Mouse (Mus musculus): Measurements from ENCODE around the gene Gja6.

The Gja6 gene

DNA sequence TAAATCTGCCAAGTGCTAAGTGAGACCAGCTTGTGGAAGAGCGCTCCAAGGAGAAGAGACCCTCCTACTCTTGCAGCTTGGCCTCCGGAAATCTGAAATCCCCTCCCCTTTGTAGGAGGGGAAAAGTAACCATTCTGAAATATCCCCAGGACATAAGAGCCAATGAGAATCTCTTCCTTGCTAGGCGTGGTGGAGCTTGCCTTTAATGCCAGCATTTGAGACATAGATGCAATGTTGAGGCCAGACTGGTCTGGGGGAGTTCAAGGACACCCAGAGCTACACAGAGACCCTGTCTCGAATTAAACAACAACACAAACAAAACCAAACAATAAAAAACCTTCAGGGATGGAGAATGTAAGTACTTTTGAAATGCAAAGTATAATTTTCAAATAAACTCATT, at the start of gene Gja6:
Gene Gja6 (minus strand): TSS at position 101 of the 400 bp plus-strand sequence.
- DNase-seq (ENCODE audit: low spot score in 2 of 2) = no peak

DNA sequence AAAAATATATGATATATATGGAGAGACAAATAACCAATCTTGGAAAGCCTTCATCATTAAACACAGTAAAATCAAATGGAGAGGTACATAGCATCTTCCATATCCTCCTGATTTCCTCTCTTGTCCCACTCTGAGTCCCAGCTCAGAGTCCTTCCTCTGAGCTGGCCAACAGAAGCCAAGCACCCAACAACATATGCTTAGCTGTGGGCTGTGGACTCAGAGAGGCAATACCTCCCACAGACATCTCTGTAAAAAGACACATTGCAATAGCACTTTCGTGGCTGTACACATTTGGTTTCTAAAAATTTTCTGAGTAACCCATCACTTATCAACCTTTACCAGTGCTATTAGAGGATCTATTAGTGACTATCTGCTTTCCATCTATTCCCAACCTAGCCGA, 42.7 kb upstream of the Gja6 start:
- DNase-seq (ENCODE audit: low spot score in 2 of 2) = peak in 1 of 2 experiments; percentile 3

DNA sequence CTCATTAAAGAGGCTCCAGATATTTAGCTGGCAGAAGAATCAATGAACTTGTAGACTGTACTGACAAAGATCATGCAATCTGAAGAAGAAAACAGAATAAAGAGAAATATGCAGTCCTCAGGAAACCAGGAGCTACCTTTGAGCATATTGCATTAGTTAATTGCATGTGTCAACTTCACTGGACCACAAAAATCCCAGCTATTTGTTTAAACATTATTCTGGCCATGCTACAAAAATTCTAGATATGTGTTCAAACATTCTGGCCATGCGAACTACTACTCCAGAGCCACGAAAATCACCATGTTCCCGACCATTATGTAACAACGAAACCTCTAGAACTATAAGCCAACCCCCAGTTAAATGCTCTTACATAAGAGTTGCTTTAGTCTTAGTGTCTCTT, 37.9 kb upstream of the Gja6 start:
- no peak for DNase-seq (ENCODE audit: low spot score in 2 of 2)

DNA sequence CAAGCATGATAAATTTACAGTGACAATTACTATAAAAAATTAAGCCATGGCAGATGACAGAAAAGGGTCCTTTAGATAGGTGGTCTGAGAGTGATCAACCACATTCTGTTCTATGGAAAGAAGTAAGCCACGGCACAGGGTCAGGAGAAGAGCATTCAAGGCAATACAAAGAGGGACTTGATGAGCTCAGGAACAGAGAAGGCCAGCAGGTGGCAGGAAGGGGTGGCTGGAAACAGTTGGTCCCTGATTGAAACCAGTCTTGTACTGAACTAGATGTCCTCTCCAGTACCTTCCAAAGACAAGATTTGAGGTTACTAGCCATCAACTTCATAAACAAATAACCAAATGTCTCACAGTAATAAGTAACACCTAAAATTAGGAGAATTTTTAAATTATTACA, 28.7 kb upstream of the Gja6 start:
- no peak for DNase-seq (ENCODE audit: low spot score in 2 of 2)

DNA sequence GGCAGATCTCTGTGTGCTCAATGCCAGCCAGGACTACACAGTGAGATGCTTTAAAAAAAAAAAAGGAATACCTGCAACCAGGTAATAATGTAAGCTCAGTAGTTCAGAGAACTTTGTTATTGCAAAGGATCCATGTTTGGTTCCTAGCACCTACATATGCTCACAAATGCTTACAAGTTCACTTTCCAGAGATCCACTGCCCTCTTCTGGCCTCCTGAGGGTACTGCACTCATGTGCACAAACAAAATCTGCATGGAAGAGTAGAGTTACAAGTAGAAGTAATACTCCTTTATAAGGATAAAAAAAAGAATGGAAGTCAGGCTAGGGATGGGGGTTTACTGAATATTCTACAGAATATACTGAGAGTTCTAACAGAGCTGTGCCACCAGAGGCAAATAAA, 23.8 kb upstream of the Gja6 start:
- DNase-seq (ENCODE audit: low spot score in 2 of 2) = no peak

DNA sequence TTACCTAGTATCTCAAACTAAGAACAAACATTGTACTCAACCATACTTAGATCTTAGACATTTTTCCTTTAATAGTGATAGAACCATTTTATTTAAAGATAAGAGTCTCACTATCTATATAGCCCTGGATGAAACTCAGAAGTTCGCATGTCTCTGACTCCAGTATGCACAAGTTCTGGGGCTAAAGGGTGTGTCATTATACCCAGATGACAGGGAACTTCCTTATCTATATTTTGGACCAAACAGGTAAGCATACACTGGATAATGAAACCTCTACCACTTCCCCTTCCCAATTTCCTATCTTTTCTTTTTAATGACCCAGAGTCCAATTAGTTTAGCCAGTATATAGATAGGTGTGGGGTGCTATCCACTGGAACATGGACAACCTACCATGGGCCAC, 22.0 kb upstream of the Gja6 start:
- no peak for DNase-seq (ENCODE audit: low spot score in 2 of 2)

DNA sequence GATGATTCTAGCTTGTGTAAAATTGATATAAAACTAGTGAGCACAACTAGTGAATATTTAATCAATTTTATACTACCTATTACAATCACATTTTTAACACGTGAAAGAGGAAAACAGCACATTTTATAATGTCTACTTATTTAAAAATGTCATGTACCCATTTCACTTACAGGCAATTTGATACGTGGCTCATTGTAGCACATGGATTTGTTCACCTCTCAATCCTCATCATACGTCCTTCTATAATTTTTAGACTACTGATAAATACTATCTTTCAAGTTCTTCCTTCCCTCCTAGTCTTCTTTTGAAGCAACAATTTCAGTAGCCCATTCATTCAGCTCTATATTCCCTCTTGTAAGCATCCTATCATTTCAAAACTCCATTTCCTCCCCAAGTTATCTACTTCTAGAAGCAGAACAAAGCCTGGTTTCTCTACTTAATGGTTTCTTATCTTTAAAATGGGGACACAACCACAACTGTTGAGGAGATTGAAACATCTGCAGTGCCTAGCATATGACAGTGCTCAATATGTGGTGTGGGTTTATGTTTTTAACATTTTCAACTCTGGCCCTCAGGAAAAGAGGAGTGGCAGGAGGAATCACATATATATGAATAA, 12.3 kb upstream of the Gja6 start:
- DNase-seq (ENCODE audit: low spot score in 2 of 2) = no peak

DNA sequence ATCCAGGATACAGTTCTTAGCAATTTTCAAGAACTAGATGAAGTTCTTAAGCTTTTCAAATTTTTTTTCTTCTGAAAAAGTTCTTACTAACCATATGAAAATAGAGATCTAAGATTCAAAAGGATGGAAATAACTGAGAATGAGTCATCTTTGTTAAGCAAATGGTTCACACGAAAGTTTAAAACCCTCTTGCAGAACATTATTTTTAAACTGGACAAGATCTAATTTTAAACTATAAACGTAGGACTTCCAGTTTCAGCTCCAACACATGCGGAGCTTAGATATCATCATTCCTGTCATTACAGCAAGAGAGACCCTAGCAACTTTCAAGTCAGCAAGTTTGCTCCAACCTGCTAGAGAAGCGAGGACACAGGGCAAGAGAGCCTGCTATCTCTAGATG, 375 bp downstream of the Gja6 start:
- no peak for DNase-seq (ENCODE audit: low spot score in 2 of 2)

DNA sequence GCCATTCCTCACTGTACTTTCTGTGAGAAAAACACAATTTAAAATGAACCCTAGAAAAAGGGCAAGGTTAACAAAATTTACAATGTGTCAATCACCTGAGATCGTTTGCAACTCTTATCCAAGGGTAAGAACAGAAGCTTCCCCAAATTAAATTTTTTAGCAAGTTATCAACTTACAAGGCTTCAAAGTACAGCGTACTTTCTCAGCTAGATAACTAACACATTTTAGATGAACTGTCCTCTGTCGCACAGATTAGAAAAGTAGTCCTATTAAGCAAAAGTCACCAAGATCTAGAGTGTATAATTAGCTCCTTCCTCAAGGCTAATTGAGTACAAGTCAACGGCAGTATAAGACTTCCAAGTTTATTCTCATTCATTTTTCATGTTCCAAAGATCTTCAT, 939 bp downstream of the Gja6 start:
- no peak for DNase-seq (ENCODE audit: low spot score in 2 of 2)

DNA sequence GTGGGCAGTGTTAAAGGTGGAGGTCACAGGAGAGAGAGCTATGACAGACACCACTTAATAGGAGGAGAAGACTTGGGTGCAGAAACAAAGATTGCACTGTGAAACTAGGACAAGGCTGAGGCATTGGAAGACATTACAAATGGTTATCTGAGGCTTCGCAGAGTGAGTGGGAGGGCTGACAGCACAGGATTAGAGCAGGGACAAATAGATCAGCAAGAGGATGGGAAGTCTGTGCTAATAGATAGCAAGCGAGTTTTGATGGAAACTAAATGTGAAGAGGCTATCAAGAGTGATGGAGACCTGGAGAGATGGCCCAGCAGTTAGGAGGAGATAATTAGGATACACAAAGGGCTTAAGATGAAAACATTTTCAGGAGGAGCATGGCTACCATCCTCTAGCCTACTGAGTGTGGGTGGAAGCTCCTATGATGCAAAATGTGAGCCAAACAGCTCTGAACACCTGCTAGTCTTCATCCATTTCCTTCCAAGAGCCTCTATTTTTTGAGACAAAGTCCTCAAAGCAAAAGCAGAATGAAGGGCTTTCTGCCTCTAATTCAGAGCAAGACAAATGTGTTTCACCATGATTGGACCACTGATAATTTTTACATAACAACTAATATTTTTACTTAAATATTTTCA, 1.7 kb downstream of the Gja6 start:
- peak in 1 of 2 experiments; percentile 4 for DNase-seq (ENCODE audit: low spot score in 2 of 2)

DNA sequence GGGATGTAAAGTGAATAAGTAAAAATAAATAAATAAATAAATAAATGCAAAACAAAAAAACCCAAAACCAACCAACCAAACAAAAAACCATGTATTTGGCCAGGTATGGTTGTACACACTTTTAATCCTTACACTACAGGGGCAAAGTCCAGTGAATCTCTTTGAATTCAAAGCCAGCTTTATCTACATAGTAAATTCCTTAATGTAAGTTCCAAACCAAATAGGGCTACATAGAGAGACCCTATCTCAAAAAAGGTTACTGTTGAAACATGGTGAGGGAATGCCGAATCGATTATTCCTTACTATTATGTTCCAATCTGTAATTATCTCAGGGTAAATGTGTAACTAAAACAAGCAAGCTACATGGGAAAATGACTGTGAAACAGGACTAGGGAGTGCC, 5.7 kb downstream of the Gja6 start:
- no peak for DNase-seq (ENCODE audit: low spot score in 2 of 2)

DNA sequence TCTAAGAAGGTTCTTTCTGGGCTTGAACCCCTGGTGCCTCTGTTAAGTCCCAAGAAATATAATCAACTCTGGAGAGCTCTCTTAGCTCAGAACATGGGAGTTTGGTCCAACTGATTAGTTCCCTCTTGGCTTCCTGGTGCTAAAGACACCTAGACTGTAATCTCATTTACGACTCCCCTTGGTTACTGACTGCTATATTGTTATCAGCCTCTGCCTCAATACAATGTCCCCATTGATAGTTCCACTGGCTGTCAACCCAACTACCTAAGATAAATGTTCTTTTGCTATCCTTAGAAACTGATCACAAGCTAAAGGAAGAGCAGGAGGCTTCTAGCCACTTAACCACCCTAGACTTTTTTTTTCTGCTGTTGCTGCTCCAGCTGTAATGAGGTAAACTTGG, 14.8 kb downstream of the Gja6 start:
- DNase-seq (ENCODE audit: low spot score in 2 of 2) = no peak

DNA sequence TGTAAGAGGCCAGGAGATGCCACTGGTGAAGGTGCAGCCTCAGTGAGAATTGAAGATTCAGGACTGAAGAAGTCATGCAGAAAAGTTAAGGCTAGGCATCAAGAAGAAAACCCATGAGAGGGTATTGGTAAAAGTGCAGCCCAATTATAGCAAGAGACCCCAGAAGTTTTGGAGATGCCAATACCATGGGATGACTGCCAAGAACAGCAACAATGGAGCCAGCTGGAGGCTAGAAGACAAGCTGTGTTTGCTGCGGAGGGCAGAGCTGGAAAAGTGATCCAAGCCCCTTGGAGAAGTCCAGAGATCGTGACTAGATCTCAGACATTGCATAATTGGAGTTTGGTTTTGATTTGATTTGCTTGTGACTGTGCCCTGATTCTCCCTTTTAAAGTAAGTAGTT, 20.6 kb downstream of the Gja6 start:
- no peak for DNase-seq (ENCODE audit: low spot score in 2 of 2)

DNA sequence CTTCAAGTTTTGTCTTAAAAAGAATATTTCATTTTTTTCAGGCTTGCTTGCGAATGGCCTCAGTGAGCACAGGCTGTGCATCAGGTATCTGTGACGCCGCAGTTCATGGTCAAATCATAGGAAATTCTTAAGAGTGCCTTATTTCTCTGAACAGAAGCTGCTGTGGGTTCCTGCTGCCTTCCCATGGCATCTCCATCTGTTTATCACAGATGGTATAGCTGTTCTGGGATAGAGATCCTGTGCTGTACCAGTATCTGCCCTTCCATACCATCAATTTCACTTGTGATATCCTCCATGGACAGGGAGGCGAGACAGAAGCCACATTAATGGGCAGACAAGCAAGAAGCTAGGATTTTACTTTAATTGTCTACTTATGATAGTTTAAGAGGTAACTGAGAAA, 40.3 kb downstream of the Gja6 start:
- no peak for DNase-seq (ENCODE audit: low spot score in 2 of 2)

DNA sequence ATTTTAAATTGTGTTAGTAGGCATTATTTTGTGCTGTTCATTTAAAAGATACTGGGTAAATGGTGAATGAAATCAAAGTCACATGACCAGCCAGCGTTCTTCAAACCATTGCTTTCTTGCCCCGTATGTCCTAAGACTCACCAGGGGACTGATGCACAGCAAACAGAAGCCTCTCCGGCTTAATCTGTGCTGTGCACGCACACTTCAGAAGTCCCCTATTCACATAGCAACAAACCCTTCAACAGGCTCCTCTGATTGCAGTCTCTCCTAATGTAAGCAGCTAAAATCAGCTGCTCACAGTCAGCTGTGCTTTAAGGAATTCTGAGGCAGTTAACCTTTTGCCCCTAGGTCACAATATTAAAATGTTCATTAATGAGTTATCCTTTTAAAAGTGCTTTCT, 41.8 kb downstream of the Gja6 start:
- DNase-seq (ENCODE audit: low spot score in 2 of 2) = no peak

DNA sequence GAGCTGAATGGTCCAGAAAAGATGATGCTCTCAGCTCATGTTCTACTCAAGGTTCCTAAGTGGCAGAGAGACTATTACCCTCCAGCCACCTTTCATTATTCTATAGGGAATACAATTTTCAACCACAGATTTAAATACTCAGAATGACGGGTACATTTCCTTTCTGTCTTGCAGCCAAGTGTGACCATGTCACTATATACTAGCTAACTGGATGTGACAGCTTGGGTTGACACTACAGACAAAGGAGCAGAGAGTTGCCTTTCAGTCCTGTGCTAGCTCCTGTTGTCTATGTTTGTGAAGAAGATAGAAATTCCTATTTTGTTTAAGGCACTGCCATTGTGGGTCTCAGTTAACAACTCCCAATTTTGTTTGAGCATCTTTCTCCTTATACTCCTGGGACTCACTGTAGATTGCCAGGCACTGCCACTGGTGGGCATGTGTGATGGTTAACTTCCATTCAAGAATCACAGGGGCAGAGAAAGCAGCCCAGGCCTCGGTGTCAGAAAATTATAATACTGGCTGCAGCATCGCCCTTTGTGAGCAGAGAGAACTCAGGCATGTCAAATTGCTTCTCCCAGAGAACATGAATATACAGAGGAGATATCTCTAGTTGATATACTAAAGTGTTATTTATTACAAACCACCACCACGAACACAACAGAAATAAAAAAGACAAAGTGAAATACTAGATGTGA, 43.0 kb downstream of the Gja6 start:
- no peak for DNase-seq (ENCODE audit: low spot score in 2 of 2)

All from right cerebral cortex, postnatal 36 days (tissue).